Mouse (Mus musculus) embryonic facial prominence, embryonic 14.5 days (tissue): ENCODE measurements around the gene Celf3. TPM values are rescaled to one million over a fixed set of nuclear protein-coding genes. Genes with fewer than 3 reads are reported as not detected.

ENCODE experiments used
- ATAC-seq: fragments of 200-750 bp; cut with Nextera tagmentation; 2 replicates; pipeline ENCODE4 v1.8.0; 2017; ENCODE audit warnings: low read depth, moderate number of reproducible peaks, moderate TSS enrichment
- DNase-seq: peaks from one replicate; pipeline ENCODE4 v3.0.0-alpha.2; 2015; ENCODE audit warnings: low spot score
- H3K27ac ChIP-seq: fragments of 300-500 bp; sonication (generic); replicated peaks from 2 replicates; pipeline ENCODE4 v1.5.1; 2014; ENCODE audit warnings: low read depth, mild to moderate bottlenecking, low read length, moderate library complexity
- H3K27me3 ChIP-seq: fragments of 300-500 bp; sonication (generic); replicated peaks from 2 replicates; pipeline ENCODE4 v1.6.1; 2014; ENCODE audit warnings: low read length; ENCODE audit not compliant: control insufficient read depth, insufficient read depth
- H3K36me3 ChIP-seq: fragments of 300-500 bp; sonication (generic); 2 replicates; pipeline ENCODE4 v1.6.1; 2014; ENCODE audit warnings: low read length, mixed read lengths; ENCODE audit not compliant: control insufficient read depth, insufficient read depth
- H3K4me1 ChIP-seq: fragments of 300-500 bp; sonication (generic); 2 replicates; pipeline ENCODE4 v1.6.1; 2014; ENCODE audit warnings: antibody characterized with exemption, low read length; ENCODE audit not compliant: control insufficient read depth, insufficient read depth
- H3K4me2 ChIP-seq: fragments of 300-500 bp; sonication (generic); 2 replicates; pipeline ENCODE4 v1.6.1; 2014; ENCODE audit warnings: low read depth, mild to moderate bottlenecking, low read length, moderate library complexity, mixed read lengths
- H3K4me3 ChIP-seq: fragments of 300-500 bp; sonication (generic); 2 replicates; pipeline ENCODE4 v1.5.1; 2014; ENCODE audit warnings: low read depth, mild to moderate bottlenecking, low read length
- H3K9ac ChIP-seq: fragments of 300-500 bp; sonication (generic); 2 replicates; pipeline ENCODE4 v1.6.1; 2014; ENCODE audit warnings: low read depth, mild to moderate bottlenecking, low read length, moderate library complexity, mixed read lengths
- H3K9me3 ChIP-seq: fragments of 300-500 bp; sonication (generic); 2 replicates; pipeline ENCODE4 v1.6.1; 2016; ENCODE audit warnings: low read length; ENCODE audit not compliant: control insufficient read depth
- WGBS: fragments of 180-500 bp; shearing (Covaris S2); extraction: QIAGEN DNeasy Blood & Tissue Kit; methylation state at CpG from one replicate; pipeline ENCODE4 v1.1.7; 2014; 5-methylcytosine and 5-hydroxymethylcytosine counted together
- polyA plus RNA-seq: library from polyadenylated mRNA; unstranded; fragments of >200 nt; fragmentation: Nextera tagmentation; extraction: Ambion mirVana; gene quantifications from 2 replicates; pipeline ENCODE4 v1.2.1, GENCODE M21; 2014

Celf3 gene
- polyA plus RNA-seq, 1 experiment from 2014 or later = 8.8 TPM

DNA sequence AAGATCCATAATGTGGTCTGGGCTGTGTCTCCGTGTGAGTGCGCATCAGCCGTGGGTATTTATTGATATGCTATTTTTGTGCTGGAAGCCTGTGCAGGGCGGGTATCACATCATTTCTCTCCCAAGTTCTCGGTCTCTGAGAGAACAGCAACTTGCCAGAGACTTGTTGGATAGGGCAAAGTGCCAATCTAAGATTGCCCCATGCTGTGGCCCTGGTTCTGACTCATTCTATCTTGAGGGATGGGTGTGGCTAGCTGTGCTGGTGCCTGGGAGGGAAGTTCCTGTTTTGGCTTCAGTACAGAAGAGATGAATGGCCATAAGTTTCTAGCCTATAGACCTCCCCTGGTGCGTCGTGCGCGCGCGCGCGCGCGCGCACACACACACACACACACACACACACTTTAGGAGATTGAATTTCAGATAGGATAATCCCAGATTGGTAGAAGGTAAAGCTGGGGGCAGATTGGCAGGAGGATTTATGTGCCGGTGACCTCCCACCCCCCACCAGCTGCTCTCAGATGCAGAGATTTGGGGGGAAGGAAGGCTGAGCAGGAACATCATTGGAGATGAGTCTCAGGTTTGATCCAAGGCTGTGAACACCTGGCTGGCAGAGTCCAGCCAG, 4.8 kb downstream of the Celf3 start:
- Histone ChIP-seq H3K9me3 (no peaks in the 10 kb centered on the region), H3K27ac (no peak overlapping the region), H3K9ac (no peak overlapping the region), H3K36me3 (no peaks in the 10 kb centered on the region), H3K27me3 (peaks cover 11% of the 10 kb centered on the region; the same call in 1 of the 2 replicates), H3K4me2 (no peak overlapping the region), H3K4me1 (no peaks in the 10 kb centered on the region; the same call in 1 of the 2 replicates), H3K4me3 (no peak overlapping the region)
- no peak for ATAC-seq
- no peak for DNase-seq
- WGBS = 87% methylated on average over 17 of the region's 17 CpGs

DNA sequence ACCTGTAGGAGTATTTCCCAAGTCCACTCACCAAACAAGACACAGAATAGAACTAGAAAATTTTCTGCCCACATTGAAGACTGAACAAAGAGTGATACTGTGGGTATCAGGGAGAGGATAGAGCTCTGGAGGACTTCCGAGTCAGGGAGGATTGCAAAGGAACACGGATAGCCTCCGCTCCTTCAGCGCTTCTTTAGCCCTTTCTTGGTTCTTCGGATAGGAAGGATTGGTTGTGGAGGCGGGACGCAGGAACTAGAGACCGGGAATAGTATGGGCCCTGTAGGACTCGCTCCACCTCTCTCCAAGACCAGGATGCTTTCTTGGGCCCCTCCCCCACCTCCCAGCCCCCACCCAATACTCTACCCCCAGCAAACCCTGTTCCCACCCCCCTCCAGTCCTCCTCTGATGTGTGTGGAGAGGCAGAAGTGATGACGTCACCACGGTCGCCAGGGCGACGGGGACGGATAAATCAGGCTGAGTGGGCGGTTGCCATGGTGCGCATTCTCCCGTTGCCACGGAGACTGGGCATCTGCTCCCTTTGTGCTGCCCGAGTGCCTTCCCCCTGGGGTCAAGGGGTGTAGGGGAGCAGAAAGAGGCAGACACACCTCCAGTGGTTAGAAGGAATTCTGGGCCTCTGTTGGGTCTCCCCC, 5.8 kb downstream of the Celf3 start:
- no peak overlapping the region for H3K4me2 ChIP-seq

DNA sequence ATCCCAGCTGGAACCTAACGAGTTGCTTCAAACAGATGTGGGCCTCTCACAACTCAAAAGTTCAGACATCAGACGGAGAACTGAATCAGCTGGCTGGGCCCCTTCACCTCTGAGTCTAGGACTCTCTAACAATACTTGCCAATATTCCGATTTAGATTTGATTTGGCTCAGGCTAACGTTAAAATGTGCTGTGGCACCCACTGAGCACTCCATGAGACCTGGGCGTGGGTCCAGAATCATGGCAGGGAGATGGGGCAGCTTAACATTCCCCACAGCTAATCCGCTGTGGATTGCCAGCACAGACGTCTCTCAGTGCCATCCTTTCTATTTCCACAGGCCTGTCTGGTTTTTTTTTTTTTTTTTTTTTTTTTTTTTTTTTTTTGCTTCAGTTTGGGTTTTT, 7.8 kb downstream of the Celf3 start:
- H3K9ac ChIP-seq = no peak overlapping the region
- no peak for ATAC-seq
- WGBS = 59% methylated on average over 7 of the region's 7 CpGs

More for the DNA sequence above, 5.8 kb downstream of the Celf3 start:
- no peaks in the 10 kb centered on the region for H3K4me1 ChIP-seq
- 15% methylated on average over 19 of the region's 20 CpGs for WGBS
- peak; percentile 81 for DNase-seq
- ATAC-seq = peak; percentile 82
- H3K36me3 ChIP-seq = no peaks in the 10 kb centered on the region
- no peak overlapping the region for H3K4me3 ChIP-seq
- H3K9me3 ChIP-seq = no peaks in the 10 kb centered on the region
- H3K27ac ChIP-seq = no peak overlapping the region
- peaks cover 9% of the 10 kb centered on the region; the same call in 1 of the 2 replicates for H3K27me3 ChIP-seq
- no peak overlapping the region for H3K9ac ChIP-seq

DNA sequence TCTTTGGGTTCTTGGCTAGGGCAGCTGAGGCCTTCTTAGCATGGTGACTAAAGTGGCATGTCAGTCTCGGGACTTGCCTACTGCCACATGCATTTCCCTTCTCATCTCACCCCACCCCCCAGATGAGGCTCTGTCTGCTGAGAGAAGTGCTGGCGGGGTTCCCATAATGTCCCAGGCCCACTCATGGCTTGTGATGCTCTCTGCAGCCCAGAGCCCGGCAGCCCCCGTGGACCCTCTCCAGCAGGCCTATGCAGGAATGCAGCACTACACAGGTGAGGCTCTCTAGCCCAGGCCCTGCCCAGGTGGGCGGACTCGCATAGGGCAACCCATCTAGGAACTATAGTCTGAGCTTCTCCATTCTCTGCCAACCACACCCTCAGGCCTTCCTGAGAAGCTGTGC, 9.5 kb downstream of the Celf3 start:
- H3K27me3 ChIP-seq = no peaks in the 10 kb centered on the region
- no peak overlapping the region for H3K9ac ChIP-seq
- WGBS = 77% methylated on average over 6 of the region's 6 CpGs
- H3K4me2 ChIP-seq = no peak overlapping the region
- DNase-seq (no peak), ATAC-seq (no peak)
- no peak overlapping the region for H3K4me3 ChIP-seq
- no peak overlapping the region for H3K27ac ChIP-seq
- peaks cover under 1% of the 10 kb centered on the region; the same call in 1 of the 2 replicates for H3K36me3 ChIP-seq
- no peaks in the 10 kb centered on the region for H3K4me1 ChIP-seq
- no peaks in the 10 kb centered on the region for H3K9me3 ChIP-seq

More for the DNA sequence above, 7.8 kb downstream of the Celf3 start:
- H3K27ac ChIP-seq = no peak overlapping the region
- no peak overlapping the region for H3K4me3 ChIP-seq
- H3K4me1 ChIP-seq = no peaks in the 10 kb centered on the region
- no peak overlapping the region for H3K4me2 ChIP-seq
- DNase-seq = no peak
- H3K9me3 ChIP-seq = no peaks in the 10 kb centered on the region
- no peaks in the 10 kb centered on the region for H3K36me3 ChIP-seq
- no peaks in the 10 kb centered on the region for H3K27me3 ChIP-seq

DNA sequence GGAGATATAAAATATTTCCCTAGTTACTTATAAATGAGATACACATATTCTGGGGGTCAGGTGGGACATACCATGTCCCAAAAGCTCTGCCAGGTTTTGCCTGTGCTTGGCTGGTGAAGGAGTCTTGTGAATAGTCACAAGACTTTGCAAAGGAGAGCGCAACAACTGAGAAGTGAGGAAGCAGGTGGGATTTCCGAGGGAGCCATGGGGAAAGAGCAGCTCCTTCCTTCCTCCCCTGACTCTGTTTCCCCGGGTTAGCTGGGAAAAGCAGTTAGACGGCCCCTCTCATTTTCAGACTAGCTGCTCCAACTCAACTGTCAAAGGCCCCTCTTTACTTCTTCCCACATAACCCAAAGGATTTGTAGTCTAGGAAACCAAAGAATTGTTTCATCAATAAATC, 19.1 kb downstream of the Celf3 start:
- no peaks in the 10 kb centered on the region for H3K27me3 ChIP-seq
- 87% methylated on average over 4 of the region's 4 CpGs for WGBS
- H3K36me3 ChIP-seq = peaks cover 51% of the 10 kb centered on the region

DNA sequence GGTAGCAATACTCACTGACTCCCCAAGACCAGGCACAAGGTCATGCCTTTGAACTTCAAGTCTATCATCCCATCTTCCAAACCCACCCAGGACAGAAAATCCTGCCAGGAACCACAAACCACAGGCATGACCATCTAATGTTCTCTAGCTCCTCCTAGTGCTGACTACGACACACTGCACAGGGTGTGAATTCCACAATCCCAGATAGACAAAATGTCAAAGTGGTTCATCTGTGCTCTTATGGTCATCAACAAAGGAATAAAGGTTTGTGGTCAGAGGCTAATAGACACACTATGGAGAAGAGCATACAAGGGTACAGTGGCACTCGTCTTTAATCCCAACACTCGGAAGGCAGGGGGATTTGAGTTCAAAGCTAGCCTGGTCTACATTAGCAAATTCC, 24.1 kb downstream of the Celf3 start:
- 79% methylated on average over 3 of the region's 3 CpGs for WGBS
- no peak overlapping the region for H3K27ac ChIP-seq
- no peak overlapping the region for H3K9ac ChIP-seq
- no peaks in the 10 kb centered on the region for H3K9me3 ChIP-seq
- peaks cover 56% of the 10 kb centered on the region for H3K36me3 ChIP-seq
- H3K4me2 ChIP-seq = no peak overlapping the region
- no peak for ATAC-seq
- no peaks in the 10 kb centered on the region for H3K4me1 ChIP-seq
- H3K27me3 ChIP-seq = no peaks in the 10 kb centered on the region
- peak; percentile 38 for DNase-seq
- H3K4me3 ChIP-seq = no peak overlapping the region

More for the DNA sequence above, 19.1 kb downstream of the Celf3 start:
- Histone ChIP-seq H3K27ac (no peak overlapping the region), H3K4me1 (no peaks in the 10 kb centered on the region), H3K9me3 (no peaks in the 10 kb centered on the region), H3K4me2 (no peak overlapping the region), H3K4me3 (no peak overlapping the region), H3K9ac (no peak overlapping the region)
- no peak for DNase-seq
- no peak for ATAC-seq

DNA sequence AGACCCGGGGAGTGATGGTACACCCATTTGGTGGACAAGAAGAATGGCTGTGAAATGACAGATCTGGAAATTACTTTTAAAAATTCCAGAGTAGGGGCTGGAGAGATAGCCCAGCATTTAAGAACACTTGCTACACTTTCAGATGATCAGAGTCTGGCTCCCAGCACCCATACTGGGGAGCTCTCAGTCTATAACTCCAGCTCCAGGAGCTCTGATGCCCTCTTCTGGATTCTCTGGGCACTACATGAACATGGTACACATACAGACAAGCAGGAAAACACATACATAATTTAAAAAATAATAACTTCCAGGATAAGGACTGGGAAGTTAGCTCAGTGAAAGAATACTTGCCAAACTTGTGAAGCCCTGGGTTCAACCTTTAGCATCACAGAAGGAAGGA, 28.6 kb downstream of the Celf3 start:
- H3K9ac ChIP-seq = no peak overlapping the region
- no peak overlapping the region for H3K27ac ChIP-seq
- no peak overlapping the region for H3K4me2 ChIP-seq
- peaks cover 62% of the 10 kb centered on the region for H3K36me3 ChIP-seq
- no peaks in the 10 kb centered on the region for H3K27me3 ChIP-seq
- WGBS = 100% methylated on average over 1 of the region's 1 CpGs
- no peak overlapping the region for H3K4me3 ChIP-seq
- no peaks in the 10 kb centered on the region for H3K4me1 ChIP-seq
- no peaks in the 10 kb centered on the region for H3K9me3 ChIP-seq
- ATAC-seq (no peak), DNase-seq (no peak)

DNA sequence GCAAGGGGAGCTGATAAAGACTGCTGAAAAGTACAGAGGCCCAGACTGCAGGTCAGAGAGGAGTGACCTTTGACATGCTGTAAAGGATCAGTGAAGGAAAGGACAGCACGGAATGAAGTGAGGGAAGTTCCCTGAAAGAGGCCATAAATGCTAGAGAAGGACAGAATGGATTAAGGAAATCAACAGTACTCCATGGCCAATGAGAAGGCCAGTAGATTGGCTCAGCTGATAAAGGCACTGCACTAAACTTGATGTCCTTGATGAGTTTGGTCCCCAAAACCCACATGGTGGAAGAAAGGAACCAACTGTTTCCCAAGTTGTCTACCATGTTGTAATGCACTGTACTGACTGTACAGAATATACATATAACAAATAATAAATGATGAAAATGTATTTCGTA, 48.6 kb downstream of the Celf3 start:
- WGBS = 64% methylated on average over 2 of the region's 2 CpGs
- DNase-seq (no peak), ATAC-seq (no peak)
- H3K4me3 ChIP-seq = no peak overlapping the region
- H3K4me2 ChIP-seq = no peak overlapping the region
- peaks cover 52% of the 10 kb centered on the region for H3K36me3 ChIP-seq
- no peaks in the 10 kb centered on the region for H3K27me3 ChIP-seq
- H3K9ac ChIP-seq = no peak overlapping the region
- no peaks in the 10 kb centered on the region for H3K9me3 ChIP-seq
- no peaks in the 10 kb centered on the region for H3K4me1 ChIP-seq
- no peak overlapping the region for H3K27ac ChIP-seq

DNA sequence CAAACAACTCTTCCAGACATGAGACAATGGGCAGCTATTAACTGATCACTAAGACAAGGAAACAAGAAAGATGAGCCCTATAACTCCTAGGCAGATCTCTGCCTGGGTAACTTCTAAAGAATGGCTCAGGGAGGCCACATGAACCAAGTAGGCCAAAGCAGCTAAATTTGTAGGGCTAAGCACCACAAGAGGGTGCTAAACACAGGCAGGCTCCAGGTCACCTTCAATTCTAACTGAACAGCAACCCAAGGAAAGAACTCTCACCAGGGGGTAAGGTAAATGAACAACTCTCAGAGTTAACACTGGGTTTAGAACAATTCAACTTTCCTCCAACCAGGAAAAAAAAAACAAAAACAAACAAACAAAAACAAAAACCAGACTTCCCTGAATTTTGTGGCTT, 55.9 kb downstream of the Celf3 start:
- H3K4me3 ChIP-seq = no peak overlapping the region
- no peak for ATAC-seq
- peak; percentile 38 for DNase-seq

More for the DNA sequence above, 55.9 kb downstream of the Celf3 start:
- H3K36me3 ChIP-seq = 0 out of 2 replicates have a peak, but pooled peaks cover 16% of the 10 kb centered on the region
- H3K27ac ChIP-seq = no peak overlapping the region
- no peak overlapping the region for H3K9ac ChIP-seq
- no peak overlapping the region for H3K4me2 ChIP-seq
- H3K27me3 ChIP-seq = no peaks in the 10 kb centered on the region
- no peaks in the 10 kb centered on the region for H3K4me1 ChIP-seq
- no peaks in the 10 kb centered on the region for H3K9me3 ChIP-seq
